25 mouse cellular contexts compared by ENCODE assay signal in the genomic region with DNA sequence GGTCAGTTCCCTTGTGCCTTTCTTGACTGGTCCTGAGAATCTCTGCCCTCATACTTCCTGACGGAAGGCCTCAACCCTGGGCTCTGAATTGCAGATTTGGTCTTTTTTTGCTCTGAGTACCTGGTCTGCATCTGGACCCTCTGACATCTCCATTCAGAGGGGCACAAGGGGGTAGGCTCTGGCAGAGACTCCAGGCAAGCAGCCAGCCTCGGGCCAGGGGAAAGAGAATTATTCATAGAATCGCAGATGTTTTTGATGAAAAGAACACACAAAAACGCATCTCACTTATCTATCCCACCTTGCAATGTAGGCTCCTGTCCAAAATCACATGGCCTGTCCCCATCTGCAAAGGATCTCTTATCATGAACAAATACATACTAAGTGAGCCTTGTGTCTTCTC.
"Had no signal": no experiment of that assay in that cellular context is flagged by ENCODE, and none has a peak within 500 bp of the region (broad histone marks: within the 10 kb centered on the region; RNA-seq: fewer than 3 reads in every experiment).

No protein-coding gene starts in this region.

- H3K36me3 ChIP-seq: heart, embryonic 13.5 days; heart, embryonic 15.5 days; hindbrain, embryonic 13.5 days; hindbrain, embryonic 15.5 days; kidney, embryonic 15.5 days; limb, embryonic 13.5 days; limb, embryonic 15.5 days had no signal

- H3K4me1 ChIP-seq: heart, embryonic 13.5 days; heart, embryonic 15.5 days; kidney, embryonic 15.5 days; limb, embryonic 13.5 days; limb, embryonic 15.5 days had no signal

- H3K27me3 ChIP-seq: heart, embryonic 13.5 days; heart, embryonic 15.5 days; hindbrain, embryonic 13.5 days; hindbrain, embryonic 15.5 days; kidney, embryonic 15.5 days; limb, embryonic 13.5 days; limb, embryonic 15.5 days had no signal

- H3K4me3 ChIP-seq: heart, adult 2 months; heart, embryonic 13.5 days; heart, embryonic 15.5 days; hindbrain, embryonic 13.5 days; hindbrain, embryonic 15.5 days; kidney, embryonic 15.5 days; limb, embryonic 13.5 days; limb, embryonic 15.5 days had no signal

- DNase-seq: forebrain, postnatal 0 days; gastrocnemius, postnatal 14 days; gastrocnemius, postnatal 36 days; heart, adult 11 months; heart, adult 2 months; heart, postnatal 14 days; heart, postnatal 36 days; kidney, adult 11 months; kidney, adult 2 months; kidney, adult 9 months; kidney, postnatal 14 days; kidney, postnatal 36 days; layer of hippocampus, adult 9-11 months; layer of hippocampus, postnatal 36 days had no signal

- ATAC-seq: forebrain, postnatal 0 days; hindbrain, postnatal 0 days; intestine, embryonic 16.5 days had no signal

- H3K9ac ChIP-seq: forebrain, postnatal 0 days; heart, embryonic 13.5 days; heart, embryonic 15.5 days; hindbrain, embryonic 13.5 days; hindbrain, embryonic 15.5 days; kidney, embryonic 15.5 days; limb, embryonic 13.5 days; limb, embryonic 15.5 days had no signal

- H3K9me3 ChIP-seq: heart, embryonic 15.5 days; hindbrain, embryonic 13.5 days; hindbrain, embryonic 15.5 days; kidney, embryonic 15.5 days; limb, embryonic 13.5 days; limb, embryonic 15.5 days had no signal

- H3K4me2 ChIP-seq: heart, embryonic 11.5 days; heart, embryonic 13.5 days; heart, embryonic 15.5 days; hindbrain, embryonic 13.5 days; hindbrain, embryonic 15.5 days; kidney, embryonic 15.5 days; limb, embryonic 13.5 days; limb, embryonic 15.5 days had no signal

- H3K27ac ChIP-seq: heart, adult 2 months; heart, embryonic 13.5 days; heart, embryonic 15.5 days; hindbrain, embryonic 13.5 days; hindbrain, embryonic 15.5 days; hindbrain, postnatal 0 days; kidney, embryonic 15.5 days; kidney, postnatal 0 days; limb, embryonic 13.5 days; limb, embryonic 15.5 days had no signal
